Mouse (Mus musculus) erythroid progenitor cell, adult 5-6 weeks (primary cell): ENCODE measurements around the gene Heatr4. TPM values are rescaled to one million over a fixed set of nuclear protein-coding genes. Genes with fewer than 3 reads are reported as not detected.

ENCODE experiments used
- total RNA-seq, 2 experiments: library from RNA; stranded (forward) in 1 of 2; stranded (reverse) in 1 of 2; fragments of 150-400 nt in 1 of 2; fragments of 186-747, 209-891 nt in 1 of 2; gene quantifications; 2 replicates each; pipeline versions ENCODE4 v1.2.3 to v1.2.4; 2015 to 2017; ENCODE audit warnings: low replicate concordance in 2 of 2

The Heatr4 gene
- total RNA-seq, 2 experiments from 2014 or later = not detected

Other genes with a start within 250 kb of the Heatr4 start
- not detected in 2 replicates for gene Papln, start 221.2 kb downstream of the Heatr4 start, total RNA-seq (2015; ENCODE audit: low replicate concordance)
- gene Papln, start 221.2 kb downstream of the Heatr4 start, total RNA-seq (2017; ENCODE audit: low replicate concordance) = not detected in 2 replicates
- 8.6 and 12.6 TPM in 2 replicates for gene Numb, start 62.9 kb downstream of the Heatr4 start, total RNA-seq (2015; ENCODE audit: low replicate concordance)
- 18.7 and 31.4 TPM in 2 replicates for gene Numb, start 62.9 kb downstream of the Heatr4 start, total RNA-seq (2017; ENCODE audit: low replicate concordance)
- 6.7 TPM in 1 of 2 replicates, not detected in the other for gene Riox1, start 34.2 kb downstream of the Heatr4 start, total RNA-seq (2015; ENCODE audit: low replicate concordance)
- 2.0 and 2.2 TPM in 2 replicates for gene Riox1, start 34.2 kb downstream of the Heatr4 start, total RNA-seq (2017; ENCODE audit: low replicate concordance)
- gene Acot2, start 3.0 kb upstream of the Heatr4 start, total RNA-seq (2015; ENCODE audit: low replicate concordance) = 0.72 and 1.3 TPM in 2 replicates
- 0.53 and 0.77 TPM in 2 replicates for gene Acot2, start 3.0 kb upstream of the Heatr4 start, total RNA-seq (2017; ENCODE audit: low replicate concordance)
- 2.2 TPM in 1 of 2 replicates, not detected in the other for gene Acot1, start 24.6 kb upstream of the Heatr4 start, total RNA-seq (2015; ENCODE audit: low replicate concordance)
- 13.4 TPM in 1 of 2 replicates, not detected in the other for gene Acot1, start 24.6 kb upstream of the Heatr4 start, total RNA-seq (2017; ENCODE audit: low replicate concordance)
- gene Acot4, start 53.5 kb upstream of the Heatr4 start, total RNA-seq (2015; ENCODE audit: low replicate concordance) = not detected in 2 replicates
- not detected in 2 replicates for gene Acot4, start 53.5 kb upstream of the Heatr4 start, total RNA-seq (2017; ENCODE audit: low replicate concordance)
- gene Gm49366, start 54.1 kb upstream of the Heatr4 start, total RNA-seq (2015; ENCODE audit: low replicate concordance) = not detected in 2 replicates
- gene Gm49366, start 54.1 kb upstream of the Heatr4 start, total RNA-seq (2017; ENCODE audit: low replicate concordance) = not detected in 2 replicates
- gene Acot3, start 67.3 kb upstream of the Heatr4 start, total RNA-seq (2015; ENCODE audit: low replicate concordance) = not detected in 2 replicates
- gene Acot3, start 67.3 kb upstream of the Heatr4 start, total RNA-seq (2017; ENCODE audit: low replicate concordance) = not detected in 2 replicates
- gene Acot5, start 84.5 kb upstream of the Heatr4 start, total RNA-seq (2015; ENCODE audit: low replicate concordance) = not detected in 2 replicates
- gene Acot5, start 84.5 kb upstream of the Heatr4 start, total RNA-seq (2017; ENCODE audit: low replicate concordance) = not detected in 2 replicates
- gene Acot6, start 115.8 kb upstream of the Heatr4 start, total RNA-seq (2015; ENCODE audit: low replicate concordance) = not detected in 2 replicates
- 0.13 TPM in 1 of 2 replicates, not detected in the other for gene Acot6, start 115.8 kb upstream of the Heatr4 start, total RNA-seq (2017; ENCODE audit: low replicate concordance)
- not detected in 2 replicates for gene Dnal1, start 129.5 kb upstream of the Heatr4 start, total RNA-seq (2015; ENCODE audit: low replicate concordance)
- 0.08 and 2.2 TPM in 2 replicates for gene Dnal1, start 129.5 kb upstream of the Heatr4 start, total RNA-seq (2017; ENCODE audit: low replicate concordance)
- 8.4 and 11.9 TPM in 2 replicates for gene Pnma1, start 163.6 kb upstream of the Heatr4 start, total RNA-seq (2015; ENCODE audit: low replicate concordance)
- gene Pnma1, start 163.6 kb upstream of the Heatr4 start, total RNA-seq (2017; ENCODE audit: low replicate concordance) = 13.5 and 15.9 TPM in 2 replicates
- 20.9 and 23.5 TPM in 2 replicates for gene Elmsan1, start 234.0 kb upstream of the Heatr4 start, total RNA-seq (2015; ENCODE audit: low replicate concordance)
- 29.0 and 51.1 TPM in 2 replicates for gene Elmsan1, start 234.0 kb upstream of the Heatr4 start, total RNA-seq (2017; ENCODE audit: low replicate concordance)